Mouse (Mus musculus) layer of hippocampus, adult 11-12 months (tissue): ENCODE data around the gene Stxbp5l.
"Not testable (repeated sequence)": the region's sequence is repeated elsewhere in the genome, so short reads cannot be mapped to it uniquely, and the experiment has no call there.

Experiments used
- DNase-seq: peaks from one replicate; pipeline ENCODE4 v3.0.0; 2022; ENCODE audit warnings: low spot score

The Stxbp5l gene

GRCm38 (mm10) chr16:37280206-37280605 is 104.6 kb downstream of the Stxbp5l start:
- DNase-seq = no peak

GRCm38 (mm10) chr16:37273681-37274080 is 111.1 kb downstream of the Stxbp5l start:
- DNase-seq = no peak

GRCm38 (mm10) chr16:37261678-37262077 is 123.1 kb downstream of the Stxbp5l start:
- no peak for DNase-seq

- DNase-seq = no peak
These were observed 165.6 kb downstream of the Stxbp5l start for GRCm38 (mm10) chr16:37219151-37219550.

- no peak for DNase-seq
These were observed 176.0 kb downstream of the Stxbp5l start for GRCm38 (mm10) chr16:37208783-37209182.

- no peak for DNase-seq
These were observed 190.6 kb downstream of the Stxbp5l start for GRCm38 (mm10) chr16:37194152-37194551.

GRCm38 (mm10) chr16:37125190-37125589 is 259.6 kb downstream of the Stxbp5l start:
- DNase-seq = not testable (repeated sequence)

- peak; percentile 44 for DNase-seq
These were observed 275.5 kb downstream of the Stxbp5l start for GRCm38 (mm10) chr16:37109285-37109684.

GRCm38 (mm10) chr16:37108763-37109162 is 276.0 kb downstream of the Stxbp5l start:
- no peak for DNase-seq

- no peak for DNase-seq
These were observed 290.5 kb downstream of the Stxbp5l start for GRCm38 (mm10) chr16:37094169-37094833.

- DNase-seq = no peak
These were observed 295.1 kb downstream of the Stxbp5l start for GRCm38 (mm10) chr16:37089648-37090047.

- DNase-seq = no peak
These were observed 312.4 kb downstream of the Stxbp5l start for GRCm38 (mm10) chr16:37072354-37072753.
